Mouse (Mus musculus) heart, postnatal 4 days (tissue): ENCODE measurements at regions not wholly inside any gene's neighbourhood (a gene's known extent, or its start where the extent isn't known, plus 50 kb on each side); places are given as distances from the start of the nearest gene placed in this dataset.
"Not testable (repeated sequence)": the region's sequence is repeated elsewhere in the genome, so short reads cannot be mapped to it uniquely, and the experiment has no call there.

Experiments
- DNase-seq: peaks from one replicate; pipeline ENCODE4 v3.0.0; 2021

- DNase-seq, result no peak
Observed at GRCm38 (mm10) chr15:90291848-90292247, 67.7 kb downstream of the Alg10b start.

GRCm38 (mm10) chr15:90294353-90294922, 70.3 kb downstream of the Alg10b start:
- no peak for DNase-seq

- DNase-seq, result no peak
Observed at GRCm38 (mm10) chr15:90298566-90298965, 74.5 kb downstream of the Alg10b start.

- no peak for DNase-seq
Observed at GRCm38 (mm10) chr15:90303393-90303792, 79.3 kb downstream of the Alg10b start.

- peak; percentile 16 for DNase-seq
Observed at GRCm38 (mm10) chr15:90305051-90305450, 80.9 kb downstream of the Alg10b start.

GRCm38 (mm10) chr15:90306866-90307265, 82.8 kb downstream of the Alg10b start:
- no peak for DNase-seq

GRCm38 (mm10) chr15:90308433-90308832, 84.3 kb downstream of the Alg10b start:
- DNase-seq, result not testable (repeated sequence)

- no peak for DNase-seq
Observed at GRCm38 (mm10) chr15:90308869-90309268, 84.8 kb downstream of the Alg10b start.

GRCm38 (mm10) chr15:90309664-90310063, 85.6 kb downstream of the Alg10b start:
- DNase-seq, result no peak

- DNase-seq, result no peak
Observed at GRCm38 (mm10) chr15:90321774-90322173, 97.7 kb downstream of the Alg10b start.

- no peak for DNase-seq
Observed at GRCm38 (mm10) chr15:90333275-90333674, 109.2 kb downstream of the Alg10b start.

- no peak for DNase-seq
Observed at GRCm38 (mm10) chr15:90333766-90334165, 109.7 kb downstream of the Alg10b start.

GRCm38 (mm10) chr15:90334406-90334805, 110.3 kb downstream of the Alg10b start:
- no peak for DNase-seq

GRCm38 (mm10) chr15:90335506-90335905, 111.4 kb downstream of the Alg10b start:
- DNase-seq, result peak; percentile 7

- DNase-seq, result no peak
Observed at GRCm38 (mm10) chr15:90340089-90340488, 116.0 kb downstream of the Alg10b start.

- no peak for DNase-seq
Observed at GRCm38 (mm10) chr15:90341261-90341660, 117.2 kb downstream of the Alg10b start.

GRCm38 (mm10) chr15:90343771-90344170, 119.7 kb downstream of the Alg10b start:
- DNase-seq, result no peak

- DNase-seq, result no peak
Observed at GRCm38 (mm10) chr15:90344956-90345355, 120.8 kb downstream of the Alg10b start.

GRCm38 (mm10) chr15:90346162-90346561, 122.1 kb downstream of the Alg10b start:
- no peak for DNase-seq

- DNase-seq, result no peak
Observed at GRCm38 (mm10) chr15:90346757-90347156, 122.6 kb downstream of the Alg10b start.

GRCm38 (mm10) chr15:90351898-90352297, 127.8 kb downstream of the Alg10b start:
- no peak for DNase-seq

GRCm38 (mm10) chr15:90365656-90366055, 141.5 kb downstream of the Alg10b start:
- no peak for DNase-seq

- no peak for DNase-seq
Observed at GRCm38 (mm10) chr15:90377959-90378358, 153.8 kb downstream of the Alg10b start.

GRCm38 (mm10) chr15:90396961-90397360, 172.8 kb downstream of the Alg10b start:
- DNase-seq, result no peak
